Mouse (Mus musculus): ENCODE measurements at regions not wholly inside any gene's neighbourhood (a gene's known extent, or its start where the extent isn't known, plus 50 kb on each side); places are given as distances from the start of the nearest gene placed in this dataset.

GRCm38 (mm10) chrX:99280543-99280942 lies 144.6 kb downstream of the Efnb1 start:
- peaks cover 19% of the 10 kb centered on the region for H3K27me3 ChIP-seq (replicated peaks)
- no peak for ATAC-seq (replicated peaks)
- H3K4me2 ChIP-seq, result no peak overlapping the region
- no peak overlapping the region for H3K27ac ChIP-seq
- no peaks in the 10 kb centered on the region for H3K4me1 ChIP-seq
- H3K9me3 ChIP-seq, result no peaks in the 10 kb centered on the region
- WGBS, result 53% methylated on average over 5 of the region's 5 CpGs
- no peak overlapping the region for H3K9ac ChIP-seq
- no peak overlapping the region for H3K4me3 ChIP-seq
- H3K36me3 ChIP-seq (replicated peaks), result no peaks in the 10 kb centered on the region

DNA sequence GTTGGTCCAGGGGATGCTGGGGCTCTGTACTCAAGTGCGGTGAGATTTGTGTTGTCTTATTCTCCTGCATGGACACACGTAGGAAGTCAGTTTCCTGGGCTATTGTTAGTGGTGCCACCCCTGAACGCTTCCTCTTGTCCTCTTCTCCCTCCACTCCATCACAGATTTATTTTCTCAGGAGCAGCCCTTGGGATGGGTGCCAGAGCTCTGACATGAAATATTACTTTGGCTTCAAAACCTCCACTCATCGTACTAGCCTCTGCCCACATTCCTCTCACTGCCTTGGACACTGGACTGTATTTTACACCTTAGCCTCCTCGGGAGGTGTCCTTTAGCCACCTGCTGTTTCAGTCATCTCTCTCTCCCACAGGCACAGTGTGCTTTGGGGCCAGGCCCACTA lies 139.6 kb downstream of the Efnb1 start:
- ATAC-seq (replicated peaks), result no peak
- no peak overlapping the region for H3K27ac ChIP-seq
- H3K4me2 ChIP-seq, result no peak overlapping the region
- H3K9ac ChIP-seq, result no peak overlapping the region
- 85% methylated on average over 5 of the region's 5 CpGs for WGBS
- H3K36me3 ChIP-seq (replicated peaks), result no peaks in the 10 kb centered on the region
- H3K27me3 ChIP-seq (replicated peaks), result 0 out of 2 replicates have a peak, but pooled peaks cover 9% of the 10 kb centered on the region
- H3K4me3 ChIP-seq, result no peak overlapping the region
- no peaks in the 10 kb centered on the region for H3K4me1 ChIP-seq
- H3K9me3 ChIP-seq, result no peaks in the 10 kb centered on the region

DNA sequence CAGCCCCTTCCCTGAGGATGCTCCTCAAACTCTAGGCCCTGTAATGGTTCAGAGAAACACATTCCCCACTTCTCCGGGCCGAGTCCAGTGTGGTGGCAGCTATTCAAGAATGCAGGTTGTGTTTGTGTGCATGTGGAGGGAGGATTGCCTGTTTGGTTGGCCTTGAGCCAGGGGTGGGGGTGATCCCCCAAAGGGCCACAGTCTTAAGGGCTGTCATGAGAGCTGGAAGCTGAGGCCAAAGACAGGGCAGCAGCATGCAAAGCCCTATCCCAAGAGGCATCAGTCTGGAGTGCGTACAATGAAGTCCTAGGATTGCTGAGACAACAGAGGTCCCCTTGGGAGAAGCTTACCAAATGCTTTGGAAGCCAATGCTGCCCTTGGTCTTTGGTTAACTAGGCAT lies 136.0 kb downstream of the Efnb1 start:
- H3K27ac ChIP-seq, result no peak overlapping the region
- no peaks in the 10 kb centered on the region for H3K27me3 ChIP-seq (replicated peaks)
- no peaks in the 10 kb centered on the region for H3K4me1 ChIP-seq
- no peak overlapping the region for H3K9ac ChIP-seq
- 71% methylated on average over 3 of the region's 3 CpGs for WGBS
- H3K4me3 ChIP-seq, result no peak overlapping the region
- H3K4me2 ChIP-seq, result no peak overlapping the region
- no peak for ATAC-seq (replicated peaks)
- H3K36me3 ChIP-seq (replicated peaks), result no peaks in the 10 kb centered on the region
- no peaks in the 10 kb centered on the region; the same call in 1 of the 2 replicates for H3K9me3 ChIP-seq

GRCm38 (mm10) chrX:99249038-99249607 lies 113.2 kb downstream of the Efnb1 start:
- H3K27ac ChIP-seq, result no peak overlapping the region
- ATAC-seq (replicated peaks), result no peak
- no peaks in the 10 kb centered on the region for H3K9me3 ChIP-seq
- 0 out of 2 replicates have a peak, but pooled peaks cover 7% of the 10 kb centered on the region for H3K27me3 ChIP-seq (replicated peaks)
- H3K36me3 ChIP-seq (replicated peaks), result no peaks in the 10 kb centered on the region
- WGBS, result 83% methylated on average over 5 of the region's 5 CpGs
- H3K9ac ChIP-seq, result no peak overlapping the region
- H3K4me1 ChIP-seq, result no peaks in the 10 kb centered on the region
- H3K4me3 ChIP-seq, result no peak overlapping the region
- H3K4me2 ChIP-seq, result no peak overlapping the region

- peaks cover 4% of the 10 kb centered on the region; the same call in 1 of the 2 replicates for H3K27me3 ChIP-seq (replicated peaks)
- no peaks in the 10 kb centered on the region for H3K9me3 ChIP-seq
- H3K4me3 ChIP-seq, result no peak overlapping the region
- H3K4me2 ChIP-seq, result no peak overlapping the region
- no peak for ATAC-seq (replicated peaks)
- no peak overlapping the region for H3K27ac ChIP-seq
- no peak overlapping the region for H3K9ac ChIP-seq
- H3K36me3 ChIP-seq (replicated peaks), result no peaks in the 10 kb centered on the region
- H3K4me1 ChIP-seq, result no peaks in the 10 kb centered on the region
- WGBS, result 90% methylated on average over 5 of the region's 5 CpGs
Observed at GRCm38 (mm10) chrX:99248181-99248580, 112.3 kb downstream of the Efnb1 start.

DNA sequence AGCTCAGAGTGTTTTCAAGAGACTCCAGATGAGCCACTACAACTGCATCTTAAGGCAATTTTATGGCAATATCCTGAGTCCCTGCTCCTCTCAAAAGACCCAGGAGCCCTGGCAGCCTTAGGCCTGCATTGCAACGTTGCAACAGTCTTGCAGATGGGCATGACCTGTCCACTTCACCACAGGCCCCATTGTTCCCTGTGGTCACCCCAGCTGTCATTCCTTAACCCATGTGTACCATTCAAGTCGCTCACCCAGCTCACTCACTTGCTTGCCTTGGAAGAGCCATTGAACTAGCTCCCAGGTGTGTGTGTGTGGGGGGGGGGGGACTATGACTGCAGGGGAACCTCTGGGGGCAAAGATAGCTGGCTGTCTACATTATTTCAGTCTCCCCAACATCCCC lies 110.8 kb downstream of the Efnb1 start:
- no peak overlapping the region for H3K4me2 ChIP-seq
- H3K4me3 ChIP-seq, result no peak overlapping the region
- peaks cover 3% of the 10 kb centered on the region for H3K27me3 ChIP-seq (replicated peaks)
- WGBS, result 68% methylated on average over 2 of the region's 2 CpGs
- ATAC-seq (replicated peaks), result no peak
- no peak overlapping the region for H3K27ac ChIP-seq
- H3K36me3 ChIP-seq (replicated peaks), result no peaks in the 10 kb centered on the region
- no peak overlapping the region for H3K9ac ChIP-seq
- H3K4me1 ChIP-seq, result no peaks in the 10 kb centered on the region
- no peaks in the 10 kb centered on the region for H3K9me3 ChIP-seq

GRCm38 (mm10) chrX:99246051-99246450 lies 110.1 kb downstream of the Efnb1 start:
- Histone ChIP-seq H3K9ac (no peak overlapping the region), H3K4me3 (no peak overlapping the region), H3K27me3 (replicated peaks) (peaks cover 6% of the 10 kb centered on the region), H3K4me2 (no peak overlapping the region), H3K36me3 (replicated peaks) (no peaks in the 10 kb centered on the region), H3K9me3 (no peaks in the 10 kb centered on the region), H3K4me1 (no peaks in the 10 kb centered on the region), H3K27ac (no peak overlapping the region)
- ATAC-seq (replicated peaks), result no peak
- 87% methylated on average over 8 of the region's 8 CpGs for WGBS

GRCm38 (mm10) chrX:99245541-99245940 lies 109.6 kb downstream of the Efnb1 start:
- no peak for ATAC-seq (replicated peaks)
- H3K27me3 ChIP-seq (replicated peaks), result peaks cover 7% of the 10 kb centered on the region
- H3K27ac ChIP-seq, result no peak overlapping the region
- H3K4me3 ChIP-seq, result no peak overlapping the region
- H3K36me3 ChIP-seq (replicated peaks), result no peaks in the 10 kb centered on the region
- H3K9ac ChIP-seq, result no peak overlapping the region
- H3K4me1 ChIP-seq, result no peaks in the 10 kb centered on the region
- no peaks in the 10 kb centered on the region for H3K9me3 ChIP-seq
- WGBS, result 87% methylated on average over 3 of the region's 3 CpGs
- no peak overlapping the region for H3K4me2 ChIP-seq

DNA sequence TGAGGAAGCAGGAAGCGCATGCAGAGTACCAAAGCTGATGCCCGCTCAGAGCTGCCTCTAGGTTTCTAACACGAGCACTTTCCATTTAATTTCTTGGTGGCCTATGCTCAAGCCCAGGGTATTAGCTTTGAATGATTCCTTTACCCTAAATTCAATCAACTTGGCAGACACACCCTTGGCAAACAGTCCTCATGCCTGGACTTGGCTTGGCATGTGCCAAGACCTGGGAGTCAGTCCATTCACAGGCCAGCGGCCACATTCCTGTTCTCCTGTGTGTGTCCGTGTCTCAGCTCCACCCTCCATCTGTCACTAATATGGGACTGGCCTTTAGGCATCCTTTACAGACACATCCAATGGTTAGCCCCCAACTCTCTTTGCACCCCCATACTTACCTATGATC lies 107.3 kb downstream of the Efnb1 start:
- WGBS, result 86% methylated on average over 5 of the region's 5 CpGs
- Histone ChIP-seq H3K4me3 (no peak overlapping the region), H3K27ac (no peak overlapping the region), H3K4me1 (no peaks in the 10 kb centered on the region), H3K9me3 (no peaks in the 10 kb centered on the region), H3K4me2 (no peak overlapping the region), H3K9ac (no peak overlapping the region), H3K36me3 (replicated peaks) (no peaks in the 10 kb centered on the region), H3K27me3 (replicated peaks) (peaks cover 7% of the 10 kb centered on the region)
- ATAC-seq (replicated peaks), result no peak

DNA sequence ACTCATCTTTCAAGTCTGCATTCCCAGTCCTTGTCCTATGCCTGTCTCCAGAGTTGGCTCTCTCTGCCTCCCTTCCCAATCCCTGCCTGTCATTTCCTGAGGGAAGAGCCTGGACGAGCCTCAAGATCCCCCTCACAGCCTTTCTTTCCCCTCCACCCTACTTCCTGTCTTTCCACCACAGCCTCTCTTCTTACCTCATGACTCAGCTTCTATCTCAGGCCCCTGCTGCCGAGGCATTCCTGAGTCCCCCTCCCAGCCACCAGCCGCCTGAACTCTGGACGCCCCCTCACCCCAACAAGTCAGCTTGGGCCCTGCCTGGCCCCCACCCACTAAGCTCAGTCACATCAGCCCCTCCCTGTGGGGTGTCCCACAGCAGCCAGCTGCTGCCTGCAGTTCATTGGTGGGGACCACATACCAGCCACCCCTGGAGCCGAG lies 105.8 kb downstream of the Efnb1 start:
- Histone ChIP-seq H3K27ac (no peak overlapping the region), H3K9me3 (no peaks in the 10 kb centered on the region), H3K9ac (no peak overlapping the region), H3K36me3 (replicated peaks) (no peaks in the 10 kb centered on the region), H3K4me1 (no peaks in the 10 kb centered on the region), H3K4me3 (no peak overlapping the region), H3K4me2 (no peak overlapping the region), H3K27me3 (replicated peaks) (peaks cover 7% of the 10 kb centered on the region)
- WGBS, result 59% methylated on average over 5 of the region's 5 CpGs
- ATAC-seq (replicated peaks), result no peak

DNA sequence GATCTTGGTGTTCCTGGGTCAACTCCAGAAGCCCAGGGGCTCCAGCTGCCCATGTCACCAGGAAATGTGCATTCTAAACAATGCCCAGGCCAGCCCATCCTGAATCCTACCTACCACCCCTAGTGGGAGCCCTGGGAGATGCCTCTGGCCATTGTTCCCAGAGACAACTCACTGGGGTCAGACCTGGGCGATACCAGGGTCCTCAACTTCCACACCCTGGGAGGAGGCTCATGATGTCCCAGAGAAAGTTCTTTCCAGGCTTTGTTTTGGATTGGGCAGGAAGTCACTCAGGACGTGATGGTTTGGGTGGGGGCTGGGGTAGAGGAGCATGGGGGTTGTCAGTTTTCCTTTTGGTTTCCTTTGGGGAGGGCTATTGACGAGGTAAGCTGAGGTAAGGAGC lies 97.1 kb downstream of the Efnb1 start:
- Histone ChIP-seq H3K27ac (no peak overlapping the region), H3K27me3 (replicated peaks) (peaks cover 25% of the 10 kb centered on the region), H3K9ac (no peak overlapping the region), H3K4me1 (no peaks in the 10 kb centered on the region), H3K9me3 (no peaks in the 10 kb centered on the region), H3K36me3 (replicated peaks) (no peaks in the 10 kb centered on the region), H3K4me3 (no peak overlapping the region), H3K4me2 (no peak overlapping the region)
- no peak for ATAC-seq (replicated peaks)
- WGBS, result 55% methylated on average over 3 of the region's 3 CpGs

DNA sequence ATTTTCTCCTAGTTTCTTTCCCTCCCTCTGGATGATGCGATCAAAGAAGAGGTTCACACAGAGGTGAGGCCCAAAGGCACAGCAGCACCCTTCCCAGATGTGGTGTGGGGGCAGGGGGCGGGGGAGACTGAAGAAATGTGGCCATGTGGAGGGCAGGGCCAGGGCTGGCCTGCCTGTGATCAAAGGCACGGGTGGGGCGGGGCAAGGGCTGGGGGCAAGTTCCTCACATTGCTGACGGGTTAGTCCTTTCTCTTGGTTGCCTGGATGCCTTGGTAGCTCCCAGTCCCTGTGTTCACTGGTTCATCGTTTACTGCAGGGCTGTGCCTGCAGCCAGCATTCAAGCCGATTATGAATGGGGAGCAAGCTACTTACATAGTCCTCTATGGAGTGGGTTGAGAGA lies 96.4 kb downstream of the Efnb1 start:
- Histone ChIP-seq H3K4me2 (no peak overlapping the region), H3K27ac (no peak overlapping the region), H3K9ac (no peak overlapping the region), H3K9me3 (no peaks in the 10 kb centered on the region), H3K27me3 (replicated peaks) (peaks cover 30% of the 10 kb centered on the region), H3K36me3 (replicated peaks) (no peaks in the 10 kb centered on the region), H3K4me1 (no peaks in the 10 kb centered on the region), H3K4me3 (no peak overlapping the region)
- no peak for ATAC-seq (replicated peaks)
- WGBS, result 40% methylated on average over 7 of the region's 7 CpGs

DNA sequence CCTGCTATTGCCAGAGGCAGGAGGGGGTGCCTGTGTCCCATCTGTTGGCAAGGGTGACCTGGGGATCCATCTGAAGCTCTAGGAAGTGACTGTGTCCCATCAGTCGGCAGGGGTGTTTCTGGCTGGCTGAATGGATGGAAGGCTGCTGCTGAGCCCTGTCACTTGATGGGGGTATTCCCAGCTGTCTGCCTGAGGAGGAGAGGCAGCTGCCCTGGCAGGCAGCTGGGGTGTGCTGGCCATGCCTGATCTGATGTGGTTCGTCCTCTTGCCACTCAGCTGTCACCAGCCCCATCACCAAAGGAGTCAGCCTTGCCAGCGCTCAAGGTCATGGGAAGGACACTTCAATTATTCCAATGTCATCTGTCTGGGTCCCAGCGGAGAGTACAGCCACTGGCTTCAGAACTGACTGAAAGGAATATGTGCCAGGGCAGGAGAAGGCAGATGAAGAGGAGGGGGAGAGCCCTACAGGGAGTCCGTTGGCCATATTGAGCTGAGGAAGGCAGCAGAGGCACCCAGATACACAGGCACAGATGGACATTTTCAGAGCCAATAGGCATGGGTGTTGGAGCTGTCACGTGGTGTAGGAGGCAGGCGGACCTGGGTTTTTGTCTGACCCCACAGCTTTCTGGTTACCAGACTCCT lies 89.3 kb downstream of the Efnb1 start:
- Histone ChIP-seq H3K9ac (no peak overlapping the region), H3K9me3 (no peaks in the 10 kb centered on the region), H3K4me2 (no peak overlapping the region), H3K27ac (no peak overlapping the region), H3K4me1 (no peaks in the 10 kb centered on the region), H3K4me3 (no peak overlapping the region), H3K36me3 (replicated peaks) (no peaks in the 10 kb centered on the region), H3K27me3 (replicated peaks) (peaks cover 35% of the 10 kb centered on the region)
- 62% methylated on average over 7 of the region's 7 CpGs for WGBS
- ATAC-seq (replicated peaks), result peak; percentile 60
